Mouse (Mus musculus): ENCODE measurements around the gene Sec11a. TPM values are rescaled to one million over a fixed set of nuclear protein-coding genes. Genes with fewer than 3 reads are reported as not detected.
"Not testable (repeated sequence)": the region's sequence is repeated elsewhere in the genome, so short reads cannot be mapped to it uniquely, and the experiment has no call there.

Gene Sec11a
- polyA plus RNA-seq, 1 experiment from 2014 or later = 222 TPM

DNA sequence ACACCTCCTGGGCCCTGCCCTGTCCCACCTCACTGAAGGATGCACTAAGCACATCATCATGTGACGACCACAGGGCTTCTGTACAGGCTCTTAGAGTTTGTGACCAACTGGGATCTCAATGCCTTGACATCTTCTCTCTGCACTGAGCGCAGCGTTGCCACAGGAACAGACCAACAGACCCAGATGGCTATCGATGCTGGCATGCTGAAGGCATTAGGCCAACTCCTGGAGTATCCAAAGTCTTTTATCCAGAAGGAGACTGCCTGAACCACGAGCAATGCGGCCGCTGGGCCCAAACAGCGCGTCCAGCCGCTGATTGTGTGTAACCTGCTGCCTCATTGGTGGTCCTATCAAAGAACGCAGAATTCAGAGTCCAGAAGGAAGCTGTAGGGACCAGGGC is 33.0 kb upstream of the Sec11a start:
- Histone ChIP-seq H3K9me3 (replicated peaks; ENCODE audit: low read length) (no peaks in the 10 kb centered on the region), H3K4me3 (replicated peaks; ENCODE audit: low read depth, low read length) (no peak overlapping the region), H3K4me1 (replicated peaks; ENCODE audit: insufficient read depth, low read length) (no peaks in the 10 kb centered on the region), H3K27ac (no peak overlapping the region), H3K27me3 (ENCODE audit: insufficient read depth, low read length) (no peaks in the 10 kb centered on the region), H3K4me2 (ENCODE audit: low read length) (no peak overlapping the region), H3K9ac (ENCODE audit: low read depth, low read length) (no peak overlapping the region), H3K36me3 (ENCODE audit: insufficient read depth, low read length) (no peaks in the 10 kb centered on the region)
- no peak for TF ChIP-seq CTCF (IDR thresholded peaks at IDR 0.05; ENCODE audit: low read depth)
- ATAC-seq (replicated peaks; ENCODE audit: low FRiP score, low read depth) = no peak
- no peak for DNase-seq (ENCODE audit: low spot score)
- 93% methylated on average over 11 of the region's 11 CpGs for WGBS

DNA sequence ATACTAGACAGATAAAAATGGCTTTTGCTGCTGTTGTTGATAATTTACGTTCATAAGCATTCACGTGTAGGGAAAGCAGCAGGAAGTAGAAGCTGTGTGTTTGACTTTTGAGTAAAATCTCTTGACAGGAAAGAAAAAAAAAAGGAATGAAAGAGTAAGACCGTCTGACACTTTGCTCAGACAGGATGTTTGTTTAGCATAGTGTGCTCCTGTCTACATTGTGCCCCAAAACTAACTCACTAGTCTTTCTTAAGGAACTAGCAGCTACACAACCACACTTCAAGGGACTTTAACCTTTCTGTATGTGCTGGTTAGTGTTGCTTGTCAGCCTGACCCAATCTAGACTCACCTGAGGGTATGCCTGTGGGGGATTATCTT is 26.0 kb upstream of the Sec11a start:
- not testable (repeated sequence) for H3K9ac ChIP-seq (ENCODE audit: low read depth, low read length); H3K4me1 ChIP-seq (replicated peaks; ENCODE audit: insufficient read depth, low read length); DNase-seq (ENCODE audit: low spot score); H3K36me3 ChIP-seq (ENCODE audit: insufficient read depth, low read length); H3K27ac ChIP-seq; H3K4me3 ChIP-seq (replicated peaks; ENCODE audit: low read depth, low read length); ATAC-seq (replicated peaks; ENCODE audit: low FRiP score, low read depth); H3K27me3 ChIP-seq (ENCODE audit: insufficient read depth, low read length); H3K9me3 ChIP-seq (replicated peaks; ENCODE audit: low read length); H3K4me2 ChIP-seq (ENCODE audit: low read length)
- 45% methylated on average over 3 of the region's 3 CpGs for WGBS

DNA sequence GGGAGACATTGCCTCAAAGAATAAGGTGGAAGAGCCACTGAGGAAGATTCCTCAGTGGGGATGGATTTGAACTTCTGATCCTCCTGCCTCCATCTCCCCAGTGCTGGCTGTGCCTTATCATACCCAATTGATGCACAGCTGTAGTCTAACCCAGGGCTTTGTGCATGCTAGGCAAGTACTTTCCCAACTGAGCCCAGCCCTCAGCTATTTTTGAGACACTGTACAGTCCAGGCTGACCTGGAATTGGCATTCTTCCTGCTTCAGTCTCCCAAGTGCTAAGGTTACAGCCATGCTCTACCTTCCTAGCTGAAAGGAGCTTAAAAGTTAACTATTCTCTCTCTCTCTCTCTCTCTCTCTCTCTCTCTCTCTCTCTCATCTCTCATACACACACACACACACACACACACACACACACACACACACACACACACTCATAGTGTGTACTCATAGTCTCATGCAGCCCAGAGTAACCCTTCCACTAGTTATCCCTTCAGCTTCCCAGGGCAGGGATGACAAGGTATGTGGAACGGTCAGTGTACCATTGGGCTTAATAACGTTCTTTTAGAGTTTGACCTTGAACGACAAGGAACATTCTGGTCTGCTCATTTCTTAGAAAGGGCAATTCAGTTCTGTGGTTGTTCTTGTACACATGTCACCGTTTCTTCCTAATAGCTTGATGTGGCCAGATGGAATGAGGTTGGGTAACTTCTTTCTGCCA is 25.5 kb upstream of the Sec11a start:
- not testable (repeated sequence) for H3K4me1 ChIP-seq (replicated peaks; ENCODE audit: insufficient read depth, low read length); H3K4me3 ChIP-seq (replicated peaks; ENCODE audit: low read depth, low read length); H3K4me2 ChIP-seq (ENCODE audit: low read length); H3K27ac ChIP-seq; H3K9ac ChIP-seq (ENCODE audit: low read depth, low read length); H3K9me3 ChIP-seq (replicated peaks; ENCODE audit: low read length); H3K27me3 ChIP-seq (ENCODE audit: insufficient read depth, low read length); DNase-seq (ENCODE audit: low spot score); H3K36me3 ChIP-seq (ENCODE audit: insufficient read depth, low read length); ATAC-seq (replicated peaks; ENCODE audit: low FRiP score, low read depth)
- WGBS = 69% methylated on average over 4 of the region's 4 CpGs

DNA sequence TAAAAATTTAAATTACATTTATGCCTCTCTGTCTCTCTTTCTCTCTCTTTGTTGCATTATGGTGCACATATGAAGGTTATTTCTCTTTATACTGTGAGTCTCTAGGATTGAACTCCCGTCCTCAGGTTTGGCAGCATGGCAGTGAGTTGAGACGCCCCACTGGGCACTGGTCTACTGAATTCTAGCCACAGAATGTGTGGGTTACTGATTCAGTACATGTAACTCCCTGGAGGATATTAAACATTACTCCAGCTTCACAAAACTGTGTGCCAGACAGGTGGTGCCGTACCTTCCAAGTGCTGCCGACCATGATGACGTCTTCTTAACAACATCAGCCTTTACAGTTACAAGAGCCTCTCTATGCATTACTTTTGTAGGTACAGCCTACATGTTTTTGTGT is 24.5 kb upstream of the Sec11a start:
- Histone ChIP-seq H3K27ac (no peak overlapping the region), H3K4me2 (ENCODE audit: low read length) (no peak overlapping the region), H3K36me3 (ENCODE audit: insufficient read depth, low read length) (no peaks in the 10 kb centered on the region), H3K27me3 (ENCODE audit: insufficient read depth, low read length) (no peaks in the 10 kb centered on the region), H3K4me3 (replicated peaks; ENCODE audit: low read depth, low read length) (no peak overlapping the region), H3K9me3 (replicated peaks; ENCODE audit: low read length) (no peaks in the 10 kb centered on the region; the same call in 1 of the 2 replicates), H3K9ac (ENCODE audit: low read depth, low read length) (no peak overlapping the region), H3K4me1 (replicated peaks; ENCODE audit: insufficient read depth, low read length) (no peaks in the 10 kb centered on the region)
- 88% methylated on average over 5 of the region's 5 CpGs for WGBS
- TF ChIP-seq CTCF (IDR thresholded peaks at IDR 0.05; ENCODE audit: low read depth) = no peak
- ATAC-seq (replicated peaks; ENCODE audit: low FRiP score, low read depth) = no peak
- DNase-seq (ENCODE audit: low spot score) = no peak

DNA sequence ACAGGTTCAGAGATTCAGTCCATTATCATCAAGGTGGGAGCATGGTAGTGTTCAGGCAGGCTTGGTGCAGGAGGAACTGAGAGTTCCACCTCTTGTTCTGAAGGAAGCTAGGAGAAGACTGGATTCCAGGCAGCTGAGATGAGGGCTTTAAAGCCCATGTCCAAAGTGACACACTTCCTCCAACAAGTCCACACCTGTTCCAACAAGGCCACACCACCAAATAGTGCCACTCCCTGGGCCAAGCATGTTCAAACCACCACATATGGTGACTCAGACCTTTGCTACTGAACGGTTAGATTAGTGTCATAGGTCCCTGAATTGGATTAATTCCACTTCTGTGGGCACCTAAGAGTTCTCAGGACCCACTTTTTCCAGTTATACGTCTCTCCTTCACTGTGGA is 23.8 kb upstream of the Sec11a start:
- H3K4me1 ChIP-seq (replicated peaks; ENCODE audit: insufficient read depth, low read length) = no peaks in the 10 kb centered on the region
- no peak overlapping the region for H3K4me3 ChIP-seq (replicated peaks; ENCODE audit: low read depth, low read length)
- no peak overlapping the region for H3K9ac ChIP-seq (ENCODE audit: low read depth, low read length)
- H3K27me3 ChIP-seq (ENCODE audit: insufficient read depth, low read length) = no peaks in the 10 kb centered on the region
- TF ChIP-seq CTCF (IDR thresholded peaks at IDR 0.05; ENCODE audit: low read depth) = no peak
- DNase-seq (ENCODE audit: low spot score) (no peak), ATAC-seq (replicated peaks; ENCODE audit: low FRiP score, low read depth) (no peak)
- H3K36me3 ChIP-seq (ENCODE audit: insufficient read depth, low read length) = no peaks in the 10 kb centered on the region
- no peak overlapping the region for H3K4me2 ChIP-seq (ENCODE audit: low read length)
- H3K27ac ChIP-seq = no peak overlapping the region
- WGBS = 86% methylated on average over 2 of the region's 2 CpGs
- H3K9me3 ChIP-seq (replicated peaks; ENCODE audit: low read length) = no peaks in the 10 kb centered on the region; the same call in 1 of the 2 replicates

DNA sequence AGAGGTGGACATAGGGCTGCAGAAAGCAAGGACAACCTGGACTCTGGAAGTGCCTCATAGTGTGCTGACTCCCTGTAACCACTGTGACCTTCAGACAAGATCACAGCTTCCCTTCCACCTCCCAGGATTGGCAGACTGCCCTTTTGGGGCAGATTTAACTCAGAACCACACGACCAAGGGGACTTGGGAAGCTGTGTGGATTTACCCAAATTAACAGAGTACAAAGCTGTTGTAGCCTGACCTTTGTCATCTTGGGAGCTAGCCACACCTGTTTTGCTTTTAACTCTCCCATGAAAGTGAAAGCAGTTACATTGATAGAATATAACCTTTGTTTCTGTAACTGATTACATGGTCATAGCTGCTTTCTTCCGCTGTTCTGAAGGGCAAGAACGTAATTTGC is 23.3 kb upstream of the Sec11a start:
- no peak for DNase-seq (ENCODE audit: low spot score)
- no peaks in the 10 kb centered on the region; the same call in 1 of the 2 replicates for H3K9me3 ChIP-seq (replicated peaks; ENCODE audit: low read length)
- H3K4me2 ChIP-seq (ENCODE audit: low read length) = no peak overlapping the region
- H3K27ac ChIP-seq = no peak overlapping the region
- H3K36me3 ChIP-seq (ENCODE audit: insufficient read depth, low read length) = no peaks in the 10 kb centered on the region
- no peak overlapping the region for H3K9ac ChIP-seq (ENCODE audit: low read depth, low read length)
- H3K27me3 ChIP-seq (ENCODE audit: insufficient read depth, low read length) = no peaks in the 10 kb centered on the region
- no peak overlapping the region for H3K4me3 ChIP-seq (replicated peaks; ENCODE audit: low read depth, low read length)
- ATAC-seq (replicated peaks; ENCODE audit: low FRiP score, low read depth) = no peak
- no peak for TF ChIP-seq CTCF (IDR thresholded peaks at IDR 0.05; ENCODE audit: low read depth)
- WGBS = 60% methylated on average over 3 of the region's 3 CpGs
- no peaks in the 10 kb centered on the region for H3K4me1 ChIP-seq (replicated peaks; ENCODE audit: insufficient read depth, low read length)

DNA sequence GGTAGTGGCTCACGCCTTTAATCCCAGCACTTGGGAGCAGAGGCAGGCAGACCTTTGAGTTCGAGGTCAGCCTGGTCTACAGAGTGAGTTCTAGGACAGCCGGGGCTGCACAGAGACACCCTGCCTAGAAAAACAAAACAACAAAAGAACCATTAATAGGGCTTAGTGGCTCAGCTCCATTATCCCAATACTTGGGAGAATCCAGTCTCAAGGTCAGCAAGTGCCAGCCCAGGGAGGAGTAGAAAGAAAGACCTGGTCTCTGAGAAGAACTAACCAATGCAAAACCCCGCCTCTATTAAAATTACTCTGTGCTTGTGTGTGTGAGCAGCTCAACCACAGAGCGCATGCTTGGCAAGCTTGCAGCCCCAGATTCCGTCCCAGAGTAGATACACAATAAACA is 15.2 kb upstream of the Sec11a start:
- Histone ChIP-seq H3K4me2 (ENCODE audit: low read length) (no peak overlapping the region), H3K4me3 (replicated peaks; ENCODE audit: low read depth, low read length) (no peak overlapping the region), H3K9ac (ENCODE audit: low read depth, low read length) (no peak overlapping the region), H3K4me1 (replicated peaks; ENCODE audit: insufficient read depth, low read length) (no peaks in the 10 kb centered on the region), H3K36me3 (ENCODE audit: insufficient read depth, low read length) (no peaks in the 10 kb centered on the region), H3K27ac (no peak overlapping the region), H3K27me3 (ENCODE audit: insufficient read depth, low read length) (no peaks in the 10 kb centered on the region), H3K9me3 (replicated peaks; ENCODE audit: low read length) (no peaks in the 10 kb centered on the region)
- DNase-seq (ENCODE audit: low spot score) = no peak
- 81% methylated on average over 6 of the region's 6 CpGs for WGBS
- TF ChIP-seq CTCF (IDR thresholded peaks at IDR 0.05; ENCODE audit: low read depth) = no peak
- no peak for ATAC-seq (replicated peaks; ENCODE audit: low FRiP score, low read depth)

All from kidney, postnatal 0 days (tissue).